Mouse (Mus musculus) liver, postnatal 0 days (tissue): ENCODE measurements around the gene Igfbp7. TPM values are rescaled to one million over a fixed set of nuclear protein-coding genes. Genes with fewer than 3 reads are reported as not detected.

Experiments
- ATAC-seq: fragments of 200-750 bp; cut with Nextera tagmentation; 2 replicates; pipeline ENCODE4 v1.8.0; 2017; ENCODE audit warnings: mild to moderate bottlenecking, moderate library complexity
- DNase-seq: peaks from one replicate; pipeline ENCODE4 v3.0.0-alpha.2; 2016
- H3K27ac ChIP-seq: fragments of 300-500 bp; sonication (generic); 2 replicates; pipeline ENCODE4 v1.5.1; 2014; ENCODE audit warnings: antibody characterized with exemption, moderate library complexity, mild to moderate bottlenecking, low read depth
- H3K27me3 ChIP-seq: fragments of 300-500 bp; sonication (generic); 2 replicates; pipeline ENCODE4 v1.6.1; 2014; ENCODE audit warnings: low read length, control low read depth, mixed read lengths; ENCODE audit not compliant: insufficient read depth
- H3K36me3 ChIP-seq: fragments of 300-500 bp; sonication (generic); replicated peaks from 2 replicates; pipeline ENCODE4 v1.6.1; 2014; ENCODE audit warnings: mild to moderate bottlenecking, control low read depth, low read length, moderate library complexity, mixed read lengths; ENCODE audit not compliant: insufficient read depth
- H3K4me1 ChIP-seq: fragments of 300-500 bp; sonication (generic); 2 replicates; pipeline ENCODE4 v1.6.1; 2014; ENCODE audit warnings: antibody characterized with exemption, mild to moderate bottlenecking, control low read depth; ENCODE audit not compliant: insufficient read depth
- H3K4me2 ChIP-seq: fragments of 300-500 bp; sonication (generic); 2 replicates; pipeline ENCODE4 v1.6.1; 2014; ENCODE audit warnings: low read depth, mild to moderate bottlenecking, low read length, moderate library complexity, mixed read lengths
- H3K4me3 ChIP-seq: fragments of 300-500 bp; sonication (generic); 2 replicates; pipeline ENCODE4 v1.5.1; 2014; ENCODE audit warnings: low read depth, low read length
- H3K9ac ChIP-seq: fragments of 300-500 bp; sonication (generic); replicated peaks from 2 replicates; pipeline ENCODE4 v1.6.1; 2014; ENCODE audit warnings: mild to moderate bottlenecking, moderate library complexity
- H3K9me3 ChIP-seq: fragments of 300-500 bp; sonication (generic); 2 replicates; pipeline ENCODE4 v1.6.1; 2016; ENCODE audit warnings: mild to moderate bottlenecking, control low read depth, low read length, mixed read lengths
- CTCF ChIP-seq: sonication (generic); IDR thresholded peaks from 2 replicates; pipeline ENCODE4 v1.5.1; 2016; ENCODE audit warnings: antibody characterized with exemption, low read depth
- EP300 ChIP-seq: IDR thresholded peaks from 2 replicates; pipeline ENCODE4 v1.6.1; 2016; ENCODE audit warnings: antibody characterized with exemption, low read depth, mild to moderate bottlenecking
- WGBS: fragments of 180-500 bp; shearing (Covaris S2); extraction: QIAGEN DNeasy Blood & Tissue Kit; methylation state at CpG from one replicate; pipeline ENCODE4 v1.1.7; 2014; ENCODE audit not compliant: insufficient replicate concordance; 5-methylcytosine and 5-hydroxymethylcytosine counted together
- polyA plus RNA-seq: library from polyadenylated mRNA; unstranded; fragments of >200 nt; fragmentation: Nextera tagmentation; extraction: Ambion mirVana; gene quantifications from 2 replicates; pipeline ENCODE4 v1.2.1, GENCODE M21; 2015

The Igfbp7 gene
- polyA plus RNA-seq, 1 experiment from 2014 or later, result 89.6 TPM

DNA sequence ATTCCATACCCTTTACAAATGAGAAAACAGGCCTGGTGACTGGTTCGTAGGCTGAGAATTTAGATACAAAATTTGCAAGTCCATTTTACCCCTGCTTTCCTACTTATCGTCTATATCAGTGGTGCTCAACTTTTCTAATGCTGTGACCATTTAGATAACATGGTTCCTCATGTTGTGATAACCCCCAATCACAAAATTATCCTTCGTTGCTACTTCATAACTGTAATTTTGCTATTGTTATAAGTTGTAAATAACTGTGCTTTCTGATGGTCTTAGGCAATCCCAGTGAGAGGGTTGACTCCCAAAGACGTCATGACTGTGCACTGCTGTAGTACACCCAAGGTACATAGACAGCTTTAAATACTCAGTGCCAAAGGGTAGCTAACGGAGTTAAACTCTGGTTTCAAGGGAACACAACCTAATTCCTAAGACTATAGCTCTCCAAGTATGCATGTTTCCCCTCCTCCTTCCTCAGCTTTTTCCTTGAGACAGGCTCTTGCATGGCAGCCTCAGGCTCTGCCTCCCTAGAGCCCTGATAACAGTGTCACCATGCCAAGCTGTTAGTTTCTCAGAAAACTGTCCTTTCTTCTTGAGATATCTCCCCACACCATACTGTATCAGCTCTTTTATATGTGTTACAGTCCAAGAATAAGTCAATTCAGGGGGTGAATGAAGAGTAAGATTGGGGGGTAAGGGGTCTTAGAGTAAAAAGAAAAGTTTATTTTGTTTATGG lies 99.9 kb downstream of the Igfbp7 start:
- H3K27me3 ChIP-seq, result no peaks in the 10 kb centered on the region
- H3K4me3 ChIP-seq, result peak overlapping the region; percentile 87
- DNase-seq, result no peak
- no peak overlapping the region for H3K9ac ChIP-seq
- H3K36me3 ChIP-seq, result peaks cover 29% of the 10 kb centered on the region
- 47% methylated on average over 5 of the region's 5 CpGs for WGBS
- H3K27ac ChIP-seq, result no peak overlapping the region
- ATAC-seq, result no peak
- TF ChIP-seq CTCF (no peak), EP300 (no peak)
- peaks cover 18% of the 10 kb centered on the region for H3K4me1 ChIP-seq
- no peaks in the 10 kb centered on the region for H3K9me3 ChIP-seq
- H3K4me2 ChIP-seq, result peak overlapping the region; percentile 100

GRCm38 (mm10) chr5:77301296-77301903 lies 106.4 kb downstream of the Igfbp7 start:
- no peak overlapping the region for H3K9ac ChIP-seq
- H3K36me3 ChIP-seq, result peaks cover 39% of the 10 kb centered on the region
- no peak for ATAC-seq
- H3K27ac ChIP-seq, result no peak overlapping the region
- H3K27me3 ChIP-seq, result no peaks in the 10 kb centered on the region
- no peaks in the 10 kb centered on the region for H3K9me3 ChIP-seq
- H3K4me3 ChIP-seq, result no peak overlapping the region
- no peak overlapping the region for H3K4me2 ChIP-seq
- no peak for TF ChIP-seq EP300
- TF ChIP-seq CTCF, result no peak
- 84% methylated on average over 6 of the region's 6 CpGs for whole genome bisulfite sequencing
- DNase-seq, result no peak
- H3K4me1 ChIP-seq, result no peaks in the 10 kb centered on the region

GRCm38 (mm10) chr5:77299486-77299885 lies 108.4 kb downstream of the Igfbp7 start:
- Histone ChIP-seq H3K4me3 (no peak overlapping the region), H3K4me1 (no peaks in the 10 kb centered on the region), H3K4me2 (no peak overlapping the region), H3K27ac (no peak overlapping the region), H3K27me3 (no peaks in the 10 kb centered on the region), H3K9ac (no peak overlapping the region), H3K9me3 (no peaks in the 10 kb centered on the region), H3K36me3 (peaks cover 25% of the 10 kb centered on the region)
- DNase-seq (no peak), ATAC-seq (no peak)
- 74% methylated on average over 2 of the region's 2 CpGs for WGBS
- TF ChIP-seq EP300 (no peak), CTCF (no peak)

Other genes starting within 250 kb of the Igfbp7 start
- not detected in 2 replicates for gene Spink2, start 196.6 kb downstream of the Igfbp7 start, polyA plus RNA-seq
- 6.4 and 6.9 TPM in 2 replicates for gene Rest, start 142.6 kb downstream of the Igfbp7 start, polyA plus RNA-seq
- gene Noa1, start 98.0 kb downstream of the Igfbp7 start, polyA plus RNA-seq, result 8.2 and 10.5 TPM in 2 replicates
- 16.4 and 18.6 TPM in 2 replicates for gene Polr2b, start 97.9 kb downstream of the Igfbp7 start, polyA plus RNA-seq